In genomic region chr4:23590883-23591282, GRCm38 (mm10) we compare ENCODE assay signal across 28 mouse cellular contexts.
DNase-seq lines count a peak whose midpoint lies in the region; ATAC-seq and TF ChIP-seq lines count a peak whose summit lies in the region.
"Had no signal": no experiment of that assay in that cellular context is flagged by ENCODE, and none has a peak within 500 bp of the region (broad histone marks: within the 10 kb centered on the region; RNA-seq: fewer than 3 reads in every experiment).

No protein-coding gene starts in this region.

- no peak for TF ChIP-seq CTCF in kidney, adult 2 months (conservative IDR thresholded peaks at IDR 0.05; ENCODE audit: insufficient read depth, insufficient read length, low read depth, low read length)
- TF ChIP-seq CTCF in midbrain, postnatal 0 days (IDR thresholded peaks at IDR 0.05) = no peak

- H3K36me3 ChIP-seq in kidney, embryonic 15.5 days = no peaks in the 10 kb centered on the region
- no peaks in the 10 kb centered on the region for H3K36me3 ChIP-seq in kidney, adult 2 months (ENCODE audit: control insufficient read depth, insufficient read depth, low read length)
- no peaks in the 10 kb centered on the region for H3K36me3 ChIP-seq in midbrain, postnatal 0 days (ENCODE audit: insufficient read depth, low read length)
- no peaks in the 10 kb centered on the region for H3K36me3 ChIP-seq in midbrain, embryonic 14.5 days (ENCODE audit: control insufficient read depth, insufficient read depth, low read length)
- H3K36me3 ChIP-seq: embryonic facial prominence, embryonic 15.5 days; heart, embryonic 10.5 days; limb, embryonic 12.5 days; neural tube, embryonic 13.5 days; stomach, embryonic 15.5 days had no signal

- no peak overlapping the region for H3K9ac ChIP-seq in kidney, embryonic 15.5 days
- H3K9ac ChIP-seq in midbrain, postnatal 0 days (replicated peaks; ENCODE audit: low read length, poor library complexity, severe bottlenecking) = no peak overlapping the region
- H3K9ac ChIP-seq in midbrain, embryonic 14.5 days (replicated peaks; ENCODE audit: low read length) = no peak overlapping the region
- H3K9ac ChIP-seq: embryonic facial prominence, embryonic 15.5 days; limb, embryonic 12.5 days; liver, postnatal 0 days; neural tube, embryonic 13.5 days; stomach, embryonic 15.5 days had no signal

- no peak overlapping the region for H3K4me2 ChIP-seq in kidney, embryonic 15.5 days
- no peak overlapping the region for H3K4me2 ChIP-seq in midbrain, postnatal 0 days (ENCODE audit: low read depth, low read length, poor library complexity, severe bottlenecking)
- H3K4me2 ChIP-seq in midbrain, embryonic 14.5 days (ENCODE audit: low read length) = no peak overlapping the region
- H3K4me2 ChIP-seq: embryonic facial prominence, embryonic 15.5 days; limb, embryonic 12.5 days; liver, embryonic 11.5 days; neural tube, embryonic 13.5 days; stomach, embryonic 15.5 days had no signal

- no peak for TF ChIP-seq POLR2A in kidney, adult 2 months (IDR thresholded peaks at IDR 0.05; ENCODE audit: low read depth, low read length)

- no peaks in the 10 kb centered on the region for H3K27me3 ChIP-seq in kidney, embryonic 15.5 days
- H3K27me3 ChIP-seq in kidney, adult 2 months (replicated peaks; ENCODE audit: control insufficient read depth, insufficient read depth, low read length) = no peaks in the 10 kb centered on the region
- no peaks in the 10 kb centered on the region for H3K27me3 ChIP-seq in midbrain, postnatal 0 days (ENCODE audit: insufficient read depth, low read length)
- H3K27me3 ChIP-seq in midbrain, embryonic 14.5 days (ENCODE audit: control insufficient read depth, insufficient read depth, low read length) = no peaks in the 10 kb centered on the region
- H3K27me3 ChIP-seq: embryonic facial prominence, embryonic 15.5 days; limb, embryonic 12.5 days; neural tube, embryonic 13.5 days; stomach, embryonic 15.5 days had no signal

- DNase-seq in kidney, adult 2 months = no peak
- peak; percentile 2 for DNase-seq in midbrain, postnatal 0 days (ENCODE audit: low spot score)
- no peak for DNase-seq in midbrain, embryonic 14.5 days
- peak; percentile 39 for DNase-seq in embryo, embryonic 9.5 days (ENCODE audit: extremely low spot score)
- DNase-seq in thymus, postnatal 36 days = no peak
- DNase-seq: adrenal gland, adult 8-10 months; B cell, adult 2 months; cerebellum, adult 11-12 months; cerebellum, postnatal 14 days; gastrocnemius, adult 2 months; kidney, postnatal 36 days; layer of hippocampus, postnatal 36 days; liver, postnatal 0 days; right cerebral cortex, adult 18-20 months; right cerebral cortex, postnatal 4 days; thymus, postnatal 25 days had no signal

- no peak overlapping the region for H3K27ac ChIP-seq in kidney, embryonic 15.5 days
- H3K27ac ChIP-seq in kidney, adult 2 months (ENCODE audit: insufficient read depth, low read depth, low read length) = no peak overlapping the region
- H3K27ac ChIP-seq in midbrain, postnatal 0 days (ENCODE audit: low read depth, low read length) = no peak overlapping the region
- no peak overlapping the region for H3K27ac ChIP-seq in midbrain, embryonic 14.5 days (replicated peaks; ENCODE audit: low read depth, low read length)
- H3K27ac ChIP-seq: embryonic facial prominence, embryonic 15.5 days; gastrocnemius, adult 2 months; heart, embryonic 10.5 days; limb, embryonic 12.5 days; neural tube, embryonic 13.5 days; stomach, embryonic 15.5 days had no signal

- no peak overlapping the region for H3K4me3 ChIP-seq in kidney, embryonic 15.5 days (replicated peaks)
- no peak overlapping the region for H3K4me3 ChIP-seq in kidney, adult 2 months (ENCODE audit: insufficient read depth, low read depth, low read length)
- H3K4me3 ChIP-seq in midbrain, postnatal 0 days (ENCODE audit: low read depth, low read length) = no peak overlapping the region
- no peak overlapping the region for H3K4me3 ChIP-seq in midbrain, embryonic 14.5 days (replicated peaks; ENCODE audit: low read depth, low read length)
- H3K4me3 ChIP-seq: embryonic facial prominence, embryonic 15.5 days; gastrocnemius, adult 2 months; heart, embryonic 10.5 days; limb, embryonic 12.5 days; neural tube, embryonic 13.5 days; stomach, embryonic 15.5 days had no signal

- WGBS in kidney, embryonic 15.5 days = 25% methylated on average over 3 of the region's 3 CpGs
- 29% methylated on average over 3 of the region's 3 CpGs for WGBS in kidney, adult 2 months
- 27% methylated on average over 3 of the region's 3 CpGs for WGBS in midbrain, postnatal 0 days
- 10% methylated on average over 3 of the region's 3 CpGs for WGBS in midbrain, embryonic 14.5 days

- H3K9me3 ChIP-seq in kidney, embryonic 15.5 days (replicated peaks) = no peaks in the 10 kb centered on the region
- no peaks in the 10 kb centered on the region for H3K9me3 ChIP-seq in midbrain, postnatal 0 days (ENCODE audit: low read length)
- H3K9me3 ChIP-seq in midbrain, embryonic 14.5 days (ENCODE audit: control insufficient read depth, low read length) = no peaks in the 10 kb centered on the region
- H3K9me3 ChIP-seq: embryonic facial prominence, embryonic 15.5 days; heart, embryonic 10.5 days; limb, embryonic 12.5 days; neural tube, embryonic 13.5 days; stomach, embryonic 15.5 days had no signal

- peaks cover 5% of the 10 kb centered on the region; the same call in 1 of the 2 replicates for H3K4me1 ChIP-seq in kidney, embryonic 15.5 days
- no peaks in the 10 kb centered on the region for H3K4me1 ChIP-seq in kidney, adult 2 months (ENCODE audit: control insufficient read depth, insufficient read depth, low read length)
- H3K4me1 ChIP-seq in midbrain, postnatal 0 days (ENCODE audit: insufficient read depth, low read length) = no peaks in the 10 kb centered on the region
- H3K4me1 ChIP-seq in midbrain, embryonic 14.5 days (ENCODE audit: control insufficient read depth, insufficient read depth, low read length) = no peaks in the 10 kb centered on the region
- H3K4me1 ChIP-seq: embryonic facial prominence, embryonic 15.5 days; heart, embryonic 10.5 days; limb, embryonic 12.5 days; stomach, embryonic 15.5 days had no signal

- peak; percentile 64 for ATAC-seq in kidney, embryonic 15.5 days (replicated peaks; ENCODE audit: low FRiP score)
- no peak for ATAC-seq in midbrain, postnatal 0 days (ENCODE audit: low FRiP score)
- ATAC-seq in midbrain, embryonic 14.5 days (ENCODE audit: low FRiP score, low TSS enrichment) = no peak
- no peak for ATAC-seq in inflammation-experienced regulatory T-cells, adult 6 months
- ATAC-seq: activated CD4-positive, CD25-positive, alpha-beta regulatory T cell, adult 4 months; forebrain, embryonic 14.5 days; intestine, embryonic 16.5 days; liver, postnatal 0 days; lung, postnatal 0 days had no signal

Comparison
In these comparisons a context has a peak if more than half of its experiments do, and no peak if none do; other contexts are left out.
1. DNase-seq: peak in midbrain, postnatal 0 days (single experiment) and embryo, embryonic 9.5 days (single experiment); none in kidney, adult 2 months (single experiment), midbrain, embryonic 14.5 days (single experiment) and thymus, postnatal 36 days (0 of 2).